Mouse (Mus musculus) testis, postnatal 10 days (tissue): ENCODE results near the gene Tecr.
"Not testable (repeated sequence)": the region's sequence is repeated elsewhere in the genome, so short reads cannot be mapped to it uniquely, and the experiment has no call there.

ENCODE experiments used
- DNase-seq: peaks from one replicate; pipeline ENCODE4 v3.0.0; 2021; ENCODE audit warnings: low spot score

The Tecr gene

GRCm38 (mm10) chr8:83580826-83581225 is 26.9 kb downstream of the Tecr start:
- peak; percentile 39 for DNase-seq

- DNase-seq: no peak
Measured at GRCm38 (mm10) chr8:83579676-83580075, 28.1 kb downstream of the Tecr start.

GRCm38 (mm10) chr8:83578131-83579055 is 29.4 kb downstream of the Tecr start:
- peak; percentile 51 for DNase-seq

- peak; percentile 66 for DNase-seq
Measured at GRCm38 (mm10) chr8:83577384-83577791, 30.4 kb downstream of the Tecr start.

GRCm38 (mm10) chr8:83576921-83577320 is 30.9 kb downstream of the Tecr start:
- DNase-seq: peak; percentile 41

GRCm38 (mm10) chr8:83576516-83576895 is 31.3 kb downstream of the Tecr start:
- DNase-seq: no peak

- DNase-seq: peak; percentile 47
Measured at GRCm38 (mm10) chr8:83575561-83576515, 31.9 kb downstream of the Tecr start.

DNA sequence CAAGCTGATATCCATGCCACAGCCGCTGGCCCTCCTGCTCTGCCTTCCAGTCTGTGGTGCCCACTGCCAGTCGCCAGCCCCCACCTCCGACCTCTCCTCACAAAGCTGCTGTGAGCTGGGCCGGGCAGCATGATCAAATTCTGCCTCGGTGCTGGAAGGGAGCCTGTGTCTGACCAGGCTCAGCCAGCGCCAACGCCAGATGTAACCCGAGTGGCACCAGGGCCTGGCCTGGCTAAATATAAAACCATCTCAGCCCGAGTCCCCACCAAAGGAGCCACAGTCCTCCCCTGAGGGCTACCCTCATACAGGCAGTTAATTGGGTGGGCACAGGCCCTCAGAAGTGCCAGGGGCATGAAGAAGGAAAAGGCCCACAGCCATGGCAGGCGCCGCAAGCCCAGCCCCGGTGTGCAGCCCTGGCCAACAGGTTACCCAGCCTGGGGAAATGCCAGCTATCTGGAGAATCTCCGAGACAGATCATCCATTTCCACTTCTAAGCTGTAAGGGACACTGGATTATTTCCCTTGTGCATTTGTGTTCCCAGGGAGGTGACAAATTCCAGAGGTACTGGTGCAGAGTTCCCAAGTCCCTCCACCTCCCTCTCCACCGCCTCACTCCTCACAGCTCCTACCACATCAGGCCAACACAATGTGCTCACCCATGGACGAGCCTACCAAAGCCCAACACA is 33.0 kb downstream of the Tecr start:
- DNase-seq: peak; percentile 46

DNA sequence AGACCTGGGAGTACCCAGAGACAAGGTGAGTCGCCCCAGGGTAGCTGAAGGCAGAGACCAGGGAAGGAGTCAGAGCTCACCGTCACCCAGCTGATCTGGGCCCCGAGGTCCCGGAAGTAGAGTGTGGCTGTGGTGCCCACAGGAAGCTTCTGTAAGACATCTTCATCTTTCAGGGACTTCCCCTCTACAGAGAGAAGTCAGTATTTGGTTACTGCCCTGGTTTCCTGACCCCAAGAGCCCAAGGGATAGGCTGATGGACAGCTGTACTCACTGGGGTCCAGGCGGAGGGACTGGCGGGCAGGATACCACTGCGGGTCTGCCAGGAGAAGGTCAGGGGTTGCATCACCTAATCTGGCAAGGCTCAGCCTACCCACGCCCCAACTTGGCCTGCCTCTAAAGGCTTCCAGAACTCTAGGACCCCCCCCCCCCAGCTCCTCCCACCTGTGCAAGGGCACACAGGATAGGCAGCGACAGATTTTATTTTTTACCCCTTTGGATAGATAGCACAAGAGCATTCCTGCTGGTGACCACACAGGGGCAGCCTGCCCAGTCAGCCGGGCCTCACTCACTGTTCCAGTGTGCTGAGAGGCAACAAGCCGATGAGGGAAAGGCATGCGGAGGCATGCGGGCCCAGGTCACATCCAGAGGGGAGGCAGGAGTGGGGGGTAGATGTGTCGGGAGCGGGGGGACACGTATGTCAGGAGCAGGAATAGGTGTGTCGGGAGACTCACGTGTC is 34.5 kb downstream of the Tecr start:
- DNase-seq: peak; percentile 55

GRCm38 (mm10) chr8:83572246-83572812 is 35.4 kb downstream of the Tecr start:
- DNase-seq: no peak

DNA sequence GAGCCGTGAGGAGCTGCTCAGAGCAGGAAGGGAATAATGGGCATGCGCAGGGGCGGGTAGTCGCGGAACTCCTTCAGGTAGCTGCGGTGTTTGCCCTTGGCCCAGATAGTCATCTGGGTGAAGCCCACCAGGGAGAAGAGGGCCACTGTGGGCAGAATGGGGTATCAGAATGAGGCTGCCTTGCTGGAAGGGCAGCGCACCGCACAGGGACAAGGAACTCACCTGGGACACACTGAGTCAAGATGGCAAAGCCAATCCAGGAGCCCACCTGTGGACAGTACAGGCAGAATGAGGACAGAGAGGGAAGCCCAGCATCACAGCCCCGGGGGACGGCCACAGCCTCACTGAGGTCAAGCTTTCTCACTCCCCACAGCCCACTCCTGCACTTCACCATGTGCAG is 36.0 kb downstream of the Tecr start:
- DNase-seq: peak; percentile 38

- DNase-seq: not testable (repeated sequence)
Measured at GRCm38 (mm10) chr8:83571001-83571340, 36.8 kb downstream of the Tecr start.

GRCm38 (mm10) chr8:83570272-83571000 is 37.3 kb downstream of the Tecr start:
- DNase-seq: peak; percentile 38

DNA sequence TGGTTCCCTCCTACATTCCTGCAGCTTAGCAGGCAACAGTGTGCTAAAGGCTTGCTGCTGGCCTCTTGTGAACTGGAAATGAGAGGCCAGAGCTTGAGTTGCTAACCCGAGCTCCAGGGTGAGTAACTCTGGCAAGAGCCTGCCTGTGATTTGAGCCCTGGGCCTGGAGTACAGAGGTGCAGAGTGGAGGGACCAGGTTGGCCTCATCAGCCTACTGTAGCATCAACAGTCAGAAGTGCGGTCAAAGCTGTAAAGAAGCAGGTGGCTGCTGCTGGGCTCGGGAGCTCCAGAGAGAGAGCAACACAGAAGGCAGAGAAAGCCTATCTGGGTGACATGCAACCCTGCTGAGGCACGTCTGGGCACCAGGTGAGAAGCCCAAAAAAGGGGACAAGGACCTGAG is 38.6 kb downstream of the Tecr start:
- peak; percentile 39 for DNase-seq

DNA sequence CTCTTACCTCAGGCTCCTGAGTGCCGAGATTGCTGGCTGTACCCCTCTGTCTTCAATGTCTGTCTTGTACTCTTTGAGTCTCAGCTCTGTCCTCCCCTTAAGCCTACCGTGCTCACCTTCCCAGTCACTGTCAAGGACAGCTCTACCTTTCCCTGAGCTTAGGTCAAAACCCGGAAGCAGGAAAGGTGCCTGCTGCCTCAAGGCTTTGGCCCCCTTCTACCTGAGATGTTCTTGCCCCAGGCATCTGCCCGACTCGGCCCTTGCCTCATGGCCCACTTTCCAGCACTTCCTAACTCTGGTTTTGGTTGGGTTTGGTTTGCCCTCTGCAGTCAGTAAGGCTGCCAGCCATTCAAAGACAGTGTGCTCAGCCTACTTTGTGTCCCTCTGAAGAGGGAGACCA is 39.0 kb downstream of the Tecr start:
- DNase-seq: no peak

GRCm38 (mm10) chr8:83568128-83568527 is 39.6 kb downstream of the Tecr start:
- peak; percentile 38 for DNase-seq

GRCm38 (mm10) chr8:83567668-83568067 is 40.1 kb downstream of the Tecr start:
- peak; percentile 37 for DNase-seq

GRCm38 (mm10) chr8:83566469-83567395 is 41.0 kb downstream of the Tecr start, which contains the start of gene Ndufb7:
Gene Ndufb7, plus strand, starts transcription at chr8:83566671.
- peak; percentile 98 for DNase-seq

- peak; percentile 52 for DNase-seq
Measured at GRCm38 (mm10) chr8:83565731-83566375, 41.9 kb downstream of the Tecr start.
